Mouse (Mus musculus) thymus, postnatal 25 days (tissue): ENCODE measurements around the gene Acy3.

ENCODE experiments used
- DNase-seq: peaks from one replicate; pipeline ENCODE4 v3.0.0; 2022

The Acy3 gene

GRCm38 (mm10) chr19:3975866-3976265, 10.5 kb upstream of the Acy3 start:
- DNase-seq: no peak

GRCm38 (mm10) chr19:3980309-3980708, 6.1 kb upstream of the Acy3 start:
- DNase-seq: peak; percentile 77

DNA sequence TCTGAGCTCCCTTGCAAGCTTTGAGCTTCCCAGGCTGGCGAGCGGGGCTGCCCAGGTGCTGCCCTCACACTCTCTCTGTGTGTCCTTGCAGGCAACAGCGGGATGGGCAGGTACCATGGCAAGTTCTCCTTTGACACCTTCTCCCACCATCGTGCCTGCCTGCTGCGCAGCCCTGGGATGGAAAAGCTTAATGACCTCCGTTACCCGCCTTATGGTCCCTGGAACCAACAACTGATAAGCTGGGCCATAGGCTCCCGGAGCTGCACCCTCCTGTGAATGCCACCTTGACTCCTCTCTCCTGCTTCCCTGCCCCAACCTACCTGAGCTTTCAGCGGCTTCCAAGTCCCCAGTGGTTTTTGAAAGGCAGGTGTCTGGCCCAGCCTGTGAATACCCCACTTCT, 5.5 kb upstream of the Acy3 start:
- no peak for DNase-seq

GRCm38 (mm10) chr19:3983527-3984200, 2.7 kb upstream of the Acy3 start:
- DNase-seq: no peak

DNA sequence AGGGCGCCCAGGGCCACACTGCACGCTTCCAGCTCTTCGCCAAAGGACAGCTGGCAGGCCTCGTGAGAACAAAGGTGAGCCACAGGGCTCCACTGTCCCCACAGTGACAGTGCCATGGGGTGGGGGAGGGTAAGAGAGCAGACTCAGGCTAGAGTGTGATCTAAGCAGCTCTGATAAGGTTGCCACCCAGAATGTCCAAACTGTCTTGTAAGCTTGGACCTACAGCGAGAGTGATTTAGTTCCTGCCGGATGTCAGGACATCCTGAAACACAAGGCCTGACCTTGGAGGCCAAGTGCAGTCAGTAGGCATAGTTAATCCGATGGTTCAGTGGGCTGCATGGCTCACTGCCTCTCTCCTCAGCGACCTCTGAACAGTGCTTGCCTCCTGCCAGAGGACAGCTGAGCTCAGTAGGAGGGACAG, 1.1 kb upstream of the Acy3 start:
- DNase-seq: no peak

DNA sequence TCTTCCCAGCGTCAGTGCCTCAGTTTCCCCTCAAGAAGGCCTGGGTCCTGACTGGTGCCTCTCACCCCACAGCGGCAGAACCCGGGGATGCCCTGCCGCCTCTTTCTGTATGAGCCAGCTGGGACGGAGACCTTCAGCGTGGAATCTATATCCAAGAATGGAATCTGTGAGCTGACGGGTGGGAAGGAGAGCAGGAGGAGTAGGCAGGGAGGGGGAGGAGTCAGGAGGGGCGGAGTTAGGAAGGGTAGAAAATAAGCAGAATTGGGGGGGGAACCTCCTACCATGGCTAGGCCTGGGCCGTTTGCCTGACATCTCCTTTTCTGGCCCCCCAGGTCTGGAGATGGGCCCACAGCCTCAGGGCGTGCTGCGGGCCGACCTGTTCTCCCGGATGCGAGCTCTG, 1.7 kb downstream of the Acy3 start:
- DNase-seq: no peak

- DNase-seq: no peak
These were observed 2.4 kb downstream of the Acy3 start for GRCm38 (mm10) chr19:3988750-3989149.

DNA sequence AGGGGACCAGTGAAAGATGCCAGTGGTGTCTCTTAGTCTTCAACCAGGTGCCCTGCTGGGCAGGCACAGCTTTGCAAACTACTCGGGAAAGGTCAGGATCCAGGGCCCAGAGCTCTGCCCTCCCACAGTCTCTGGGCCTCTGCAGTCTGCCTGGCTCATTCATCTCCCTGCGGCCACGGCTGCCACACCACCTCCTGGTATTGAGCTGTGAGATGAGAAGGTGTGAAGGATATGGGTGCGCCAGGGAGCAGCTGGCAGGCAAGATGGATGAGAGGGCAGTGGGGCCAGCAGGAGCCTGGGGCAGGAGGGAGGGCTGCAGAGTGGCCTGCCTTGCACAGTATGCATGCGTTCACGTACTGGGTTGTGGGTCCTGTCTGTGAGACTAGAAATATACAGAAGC, 4.4 kb downstream of the Acy3 start:
- no peak for DNase-seq

- DNase-seq: no peak
These were observed 5.2 kb downstream of the Acy3 start for GRCm38 (mm10) chr19:3991562-3991961.

- DNase-seq: no peak
These were observed 5.6 kb downstream of the Acy3 start for GRCm38 (mm10) chr19:3991966-3992365.

- DNase-seq: no peak
These were observed 6.0 kb downstream of the Acy3 start, which contains the start of gene Tbx10 for GRCm38 (mm10) chr19:3992416-3992815. Tbx10 (plus strand) TSS chr19:3992752.

- DNase-seq: no peak
These were observed 8.6 kb downstream of the Acy3 start for GRCm38 (mm10) chr19:3994932-3995331.

- no peak for DNase-seq
These were observed 9.1 kb downstream of the Acy3 start for GRCm38 (mm10) chr19:3995505-3995904.

- no peak for DNase-seq
These were observed 9.7 kb downstream of the Acy3 start for GRCm38 (mm10) chr19:3996106-3996505.

- DNase-seq: no peak
These were observed 10.4 kb downstream of the Acy3 start for GRCm38 (mm10) chr19:3996747-3997146.

DNA sequence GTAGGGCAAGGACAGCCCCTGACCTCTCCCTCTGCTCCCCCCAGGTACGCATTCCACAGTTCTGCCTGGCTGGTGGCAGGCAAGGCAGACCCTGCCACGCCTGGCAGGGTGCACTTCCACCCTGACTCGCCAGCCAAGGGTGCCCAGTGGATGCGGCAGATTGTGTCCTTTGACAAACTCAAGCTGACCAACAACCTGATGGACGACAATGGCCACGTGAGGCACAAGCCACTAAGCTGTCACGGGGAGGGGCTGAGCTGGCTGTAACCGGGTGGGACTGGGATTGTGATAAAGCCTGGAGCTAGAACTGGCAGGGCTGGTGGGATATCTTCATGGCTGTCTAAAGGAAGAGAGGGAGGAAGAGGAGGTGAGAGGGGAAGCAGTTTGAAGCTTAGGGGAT, 10.9 kb downstream of the Acy3 start:
- DNase-seq: no peak

GRCm38 (mm10) chr19:3998335-3998734, 12.0 kb downstream of the Acy3 start:
- DNase-seq: no peak

DNA sequence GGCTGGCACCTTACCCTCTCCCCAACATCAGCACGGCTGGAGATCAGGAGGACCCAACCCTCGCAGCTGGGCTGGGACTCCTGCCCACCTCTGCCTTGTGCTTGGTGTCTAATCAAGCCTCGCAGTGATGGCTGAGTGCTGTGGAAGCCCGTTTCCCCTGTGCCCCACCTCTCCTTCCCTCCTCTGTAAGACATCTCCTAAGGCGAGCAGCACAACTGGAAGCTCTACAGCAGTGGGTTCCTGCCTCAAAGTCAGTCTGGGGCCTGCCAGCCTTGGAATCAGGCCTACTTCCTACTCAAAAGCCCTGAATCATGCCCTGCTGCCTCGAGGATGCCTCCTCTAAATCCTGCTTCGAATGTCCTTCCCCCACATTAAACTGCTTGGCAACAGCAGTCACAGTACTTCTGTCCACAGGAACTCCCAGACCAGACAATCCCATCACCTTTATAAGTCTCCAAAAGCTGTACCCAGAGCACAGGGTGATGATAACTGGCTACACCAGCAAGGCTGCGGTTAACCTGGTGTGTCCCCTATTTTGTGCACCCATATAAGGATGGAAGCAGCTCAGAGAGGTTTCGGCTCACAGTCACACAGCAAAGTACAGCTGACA, 12.9 kb downstream of the Acy3 start:
- DNase-seq: no peak

DNA sequence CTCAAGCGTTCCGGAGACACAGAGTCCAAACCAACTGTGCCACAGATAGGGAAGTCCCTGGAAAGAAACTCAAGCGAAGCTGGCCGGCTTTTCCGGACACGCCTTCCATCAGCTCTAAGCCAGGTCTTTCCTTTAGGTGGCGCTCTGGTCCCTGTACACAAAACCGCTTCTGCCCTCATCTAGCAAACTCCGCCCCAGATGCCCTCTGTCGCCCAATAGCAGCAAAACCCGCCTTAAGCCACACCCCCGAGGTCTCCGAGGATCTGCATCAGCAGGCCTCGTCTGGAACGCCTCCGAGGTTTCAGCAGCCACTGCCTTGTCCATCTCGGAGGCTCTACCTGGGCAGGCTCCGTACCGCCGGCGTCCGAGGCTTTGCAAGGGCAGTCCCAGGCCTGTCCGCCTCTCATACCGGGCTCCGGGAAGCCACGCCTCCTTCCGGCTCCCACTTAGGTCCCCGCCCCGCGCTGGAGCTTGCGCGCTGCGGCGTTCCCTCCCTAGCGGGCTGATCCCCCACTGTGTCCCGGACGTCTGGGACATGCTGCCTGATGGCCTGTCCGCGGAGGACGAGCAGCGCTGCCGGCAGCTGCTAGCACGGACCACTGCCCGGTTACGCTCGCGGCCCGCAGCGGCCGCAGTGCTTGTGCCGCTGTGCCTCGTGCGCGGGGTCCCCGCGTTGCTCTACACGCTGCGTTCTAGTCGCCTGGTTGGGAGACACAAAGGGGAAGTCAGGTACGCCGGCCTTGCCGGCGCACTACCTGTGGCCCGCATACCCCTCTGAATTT, 13.9 kb downstream of the Acy3 start, which contains the start of the genes Nudt8 and Gm49405:
Gene Nudt8, plus strand, starts transcription at position 462 of the 782 bp plus-strand sequence.
Gene Gm49405, plus strand, starts transcription at position 508 of the 782 bp plus-strand sequence.
- DNase-seq: peak; percentile 97

DNA sequence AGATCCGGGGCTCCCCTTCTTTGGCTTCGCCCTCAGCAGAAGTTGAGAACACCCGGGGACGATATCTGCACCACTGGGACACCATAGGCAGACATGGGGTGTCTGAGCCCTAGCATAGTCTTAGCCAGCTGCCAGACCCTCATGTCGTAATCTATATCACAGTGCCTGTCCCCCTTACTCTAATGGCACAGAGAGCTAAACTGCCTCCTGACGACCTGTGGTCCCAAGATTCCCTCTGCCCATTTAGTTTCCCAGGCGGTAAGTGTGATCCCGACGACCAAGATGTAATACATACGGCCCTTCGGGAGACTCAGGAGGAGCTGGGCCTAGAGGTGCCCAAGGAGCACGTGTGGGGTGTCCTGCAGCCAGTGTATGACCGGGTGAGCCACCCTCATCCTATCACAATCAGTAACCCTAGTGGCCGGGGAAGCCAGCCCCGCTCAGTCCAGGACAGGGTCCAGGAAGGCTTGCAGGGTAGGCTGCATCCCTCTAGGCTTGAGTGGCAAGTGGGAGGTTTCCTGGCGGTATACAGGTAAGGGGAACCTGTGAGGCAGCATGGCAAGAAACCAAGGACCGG, 14.7 kb downstream of the Acy3 start:
- DNase-seq: no peak

- no peak for DNase-seq
These were observed 15.4 kb downstream of the Acy3 start for GRCm38 (mm10) chr19:4001752-4002151.

- DNase-seq: no peak
These were observed 16.7 kb downstream of the Acy3 start, which contains the start of gene Doc2g for GRCm38 (mm10) chr19:4003112-4003511. Doc2g (plus strand) TSS chr19:4003313.

- DNase-seq: no peak
These were observed 17.3 kb downstream of the Acy3 start for GRCm38 (mm10) chr19:4003641-4004040.
